Mouse (Mus musculus): Measurements from ENCODE around the gene Soat1. TPM values are rescaled to one million over a fixed set of nuclear protein-coding genes. Genes with fewer than 3 reads are reported as not detected.

Gene Soat1
- polyA plus RNA-seq, 1 experiment = 34.4 TPM

- H3K4me1 ChIP-seq (ENCODE audit: control insufficient read depth, insufficient read depth, low read length) = peaks cover 5% of the 10 kb centered on the region; the same call in 1 of the 2 replicates
- no peak for TF ChIP-seq POLR2A (IDR thresholded peaks at IDR 0.05; ENCODE audit: control insufficient read depth, low read depth, low read length)
- no peak for TF ChIP-seq CTCF (IDR thresholded peaks at IDR 0.05; ENCODE audit: control insufficient read depth, insufficient read depth, insufficient replicate concordance, low read depth, low read length)
- H3K27ac ChIP-seq (ENCODE audit: control insufficient read depth, insufficient read depth, low read depth, low read length) = no peak overlapping the region; the same call in 1 of the 2 replicates
- no peaks in the 10 kb centered on the region for H3K36me3 ChIP-seq (ENCODE audit: control insufficient read depth, insufficient read depth, low read length)
- H3K27me3 ChIP-seq (ENCODE audit: control insufficient read depth, insufficient read depth, low read length) = no peaks in the 10 kb centered on the region
- H3K4me3 ChIP-seq (ENCODE audit: control insufficient read depth, low read depth, low read length) = no peak overlapping the region
These were observed 14.4 kb downstream of the Soat1 start for GRCm38 (mm10) chr1:156459690-156460089.

- Histone ChIP-seq H3K27ac (ENCODE audit: control insufficient read depth, insufficient read depth, low read depth, low read length) (peak overlapping the region; percentile 36), H3K4me3 (ENCODE audit: control insufficient read depth, low read depth, low read length) (no peak overlapping the region), H3K27me3 (ENCODE audit: control insufficient read depth, insufficient read depth, low read length) (no peaks in the 10 kb centered on the region), H3K36me3 (ENCODE audit: control insufficient read depth, insufficient read depth, low read length) (no peaks in the 10 kb centered on the region), H3K4me1 (ENCODE audit: control insufficient read depth, insufficient read depth, low read length) (peaks cover 5% of the 10 kb centered on the region; the same call in 1 of the 2 replicates)
- TF ChIP-seq POLR2A (IDR thresholded peaks at IDR 0.05; ENCODE audit: control insufficient read depth, low read depth, low read length) (no peak), CTCF (IDR thresholded peaks at IDR 0.05; ENCODE audit: control insufficient read depth, insufficient read depth, insufficient replicate concordance, low read depth, low read length) (no peak)
These were observed 15.6 kb downstream of the Soat1 start for GRCm38 (mm10) chr1:156458391-156459060.

- Histone ChIP-seq H3K36me3 (ENCODE audit: control insufficient read depth, insufficient read depth, low read length) (no peaks in the 10 kb centered on the region), H3K27me3 (ENCODE audit: control insufficient read depth, insufficient read depth, low read length) (no peaks in the 10 kb centered on the region), H3K4me1 (ENCODE audit: control insufficient read depth, insufficient read depth, low read length) (peaks cover 1% of the 10 kb centered on the region; the same call in 1 of the 2 replicates), H3K4me3 (ENCODE audit: control insufficient read depth, low read depth, low read length) (no peak overlapping the region), H3K27ac (ENCODE audit: control insufficient read depth, insufficient read depth, low read depth, low read length) (no peak overlapping the region)
- no peak for TF ChIP-seq POLR2A (IDR thresholded peaks at IDR 0.05; ENCODE audit: control insufficient read depth, low read depth, low read length)
- no peak for TF ChIP-seq CTCF (IDR thresholded peaks at IDR 0.05; ENCODE audit: control insufficient read depth, insufficient read depth, insufficient replicate concordance, low read depth, low read length)
These were observed 18.9 kb downstream of the Soat1 start for GRCm38 (mm10) chr1:156455005-156455758.

- H3K4me3 ChIP-seq (ENCODE audit: control insufficient read depth, low read depth, low read length) = no peak overlapping the region
- H3K36me3 ChIP-seq (ENCODE audit: control insufficient read depth, insufficient read depth, low read length) = no peaks in the 10 kb centered on the region
- no peaks in the 10 kb centered on the region; the same call in 1 of the 2 replicates for H3K4me1 ChIP-seq (ENCODE audit: control insufficient read depth, insufficient read depth, low read length)
- no peak for TF ChIP-seq POLR2A (IDR thresholded peaks at IDR 0.05; ENCODE audit: control insufficient read depth, low read depth, low read length)
- no peak for TF ChIP-seq CTCF (IDR thresholded peaks at IDR 0.05; ENCODE audit: control insufficient read depth, insufficient read depth, insufficient replicate concordance, low read depth, low read length)
- no peak overlapping the region; the same call in 1 of the 2 replicates for H3K27ac ChIP-seq (ENCODE audit: control insufficient read depth, insufficient read depth, low read depth, low read length)
- H3K27me3 ChIP-seq (ENCODE audit: control insufficient read depth, insufficient read depth, low read length) = no peaks in the 10 kb centered on the region
These were observed 19.7 kb downstream of the Soat1 start for GRCm38 (mm10) chr1:156454384-156454783.

- Histone ChIP-seq H3K4me3 (ENCODE audit: control insufficient read depth, low read depth, low read length) (no peak overlapping the region), H3K27me3 (ENCODE audit: control insufficient read depth, insufficient read depth, low read length) (no peaks in the 10 kb centered on the region), H3K4me1 (ENCODE audit: control insufficient read depth, insufficient read depth, low read length) (no peaks in the 10 kb centered on the region; the same call in 1 of the 2 replicates), H3K36me3 (ENCODE audit: control insufficient read depth, insufficient read depth, low read length) (no peaks in the 10 kb centered on the region), H3K27ac (ENCODE audit: control insufficient read depth, insufficient read depth, low read depth, low read length) (no peak overlapping the region)
- TF ChIP-seq CTCF (IDR thresholded peaks at IDR 0.05; ENCODE audit: control insufficient read depth, insufficient read depth, insufficient replicate concordance, low read depth, low read length) (no peak), POLR2A (IDR thresholded peaks at IDR 0.05; ENCODE audit: control insufficient read depth, low read depth, low read length) (no peak)
These were observed 20.3 kb downstream of the Soat1 start for GRCm38 (mm10) chr1:156453876-156454275.

GRCm38 (mm10) chr1:156450478-156450877 lies 23.7 kb downstream of the Soat1 start:
- no peak overlapping the region for H3K27ac ChIP-seq (ENCODE audit: control insufficient read depth, insufficient read depth, low read depth, low read length)

GRCm38 (mm10) chr1:156449691-156450090 lies 24.4 kb downstream of the Soat1 start:
- Histone ChIP-seq H3K36me3 (ENCODE audit: control insufficient read depth, insufficient read depth, low read length) (no peaks in the 10 kb centered on the region), H3K27ac (ENCODE audit: control insufficient read depth, insufficient read depth, low read depth, low read length) (no peak overlapping the region), H3K27me3 (ENCODE audit: control insufficient read depth, insufficient read depth, low read length) (no peaks in the 10 kb centered on the region), H3K4me3 (ENCODE audit: control insufficient read depth, low read depth, low read length) (no peak overlapping the region), H3K4me1 (ENCODE audit: control insufficient read depth, insufficient read depth, low read length) (no peaks in the 10 kb centered on the region; the same call in 1 of the 2 replicates)
- TF ChIP-seq POLR2A (IDR thresholded peaks at IDR 0.05; ENCODE audit: control insufficient read depth, low read depth, low read length) (no peak), CTCF (IDR thresholded peaks at IDR 0.05; ENCODE audit: control insufficient read depth, insufficient read depth, insufficient replicate concordance, low read depth, low read length) (no peak)

More at GRCm38 (mm10) chr1:156450478-156450877, 23.7 kb downstream of the Soat1 start:
- Histone ChIP-seq H3K4me3 (ENCODE audit: control insufficient read depth, low read depth, low read length) (no peak overlapping the region), H3K4me1 (ENCODE audit: control insufficient read depth, insufficient read depth, low read length) (no peaks in the 10 kb centered on the region; the same call in 1 of the 2 replicates), H3K36me3 (ENCODE audit: control insufficient read depth, insufficient read depth, low read length) (no peaks in the 10 kb centered on the region), H3K27me3 (ENCODE audit: control insufficient read depth, insufficient read depth, low read length) (no peaks in the 10 kb centered on the region)
- TF ChIP-seq POLR2A (IDR thresholded peaks at IDR 0.05; ENCODE audit: control insufficient read depth, low read depth, low read length) = no peak
- no peak for TF ChIP-seq CTCF (IDR thresholded peaks at IDR 0.05; ENCODE audit: control insufficient read depth, insufficient read depth, insufficient replicate concordance, low read depth, low read length)
